Mouse (Mus musculus) kidney, adult 2 months (tissue): Measurements from ENCODE around the gene Hk2.

Experiments used
- CTCF ChIP-seq: fragments of 200-500 bp; conservative IDR thresholded peaks from 2 replicates; pipeline ENCODE4 v1.5.1; 2011; ENCODE audit warnings: low read depth, mild to moderate bottlenecking, control low read depth, low read length, moderate library complexity, mixed read lengths; ENCODE audit not compliant: insufficient read depth, insufficient read length
- POLR2A ChIP-seq: fragments of 200-500 bp; IDR thresholded peaks from one replicate; pipeline ENCODE4 v1.6.1; 2011; ENCODE audit warnings: low read depth, low read length, control low read depth

GRCm38 (mm10) chr6:82783906-82784305 is 9.7 kb upstream of the Hk2 start:
- no peak for TF ChIP-seq POLR2A
- TF ChIP-seq CTCF = no peak
